Mouse (Mus musculus) heart, embryonic 12.5 days (tissue): Measurements from ENCODE around the gene Coro1a. TPM values are rescaled to one million over a fixed set of nuclear protein-coding genes. Genes with fewer than 3 reads are reported as not detected.

Experiments
- ATAC-seq: fragments of 200-750 bp; cut with Nextera tagmentation; 2 replicates; pipeline ENCODE4 v1.8.0; 2017; ENCODE audit warnings: moderate TSS enrichment, moderate library complexity; ENCODE audit not compliant: insufficient number of reproducible peaks, low FRiP score
- H3K27ac ChIP-seq: fragments of 300-500 bp; sonication (generic); 2 replicates; pipeline ENCODE4 v1.5.1; 2016; ENCODE audit warnings: mild to moderate bottlenecking, moderate library complexity; ENCODE audit not compliant: poor library complexity, severe bottlenecking
- H3K27me3 ChIP-seq: fragments of 300-500 bp; sonication (generic); replicated peaks from 2 replicates; pipeline ENCODE4 v1.6.1; 2016; ENCODE audit warnings: mild to moderate bottlenecking, moderate library complexity
- H3K36me3 ChIP-seq: fragments of 300-500 bp; sonication (generic); 2 replicates; pipeline ENCODE4 v1.6.1; 2016; ENCODE audit warnings: mild to moderate bottlenecking, moderate library complexity
- H3K4me1 ChIP-seq: fragments of 300-500 bp; sonication (generic); replicated peaks from 2 replicates; pipeline ENCODE4 v1.6.1; 2016; ENCODE audit warnings: mild to moderate bottlenecking
- H3K4me2 ChIP-seq: fragments of 300-500 bp; sonication (generic); 2 replicates; pipeline ENCODE4 v1.6.1; 2016; ENCODE audit warnings: mild to moderate bottlenecking, moderate library complexity
- H3K4me3 ChIP-seq: fragments of 300-500 bp; sonication (generic); 2 replicates; pipeline ENCODE4 v1.5.1; 2016; ENCODE audit warnings: mild to moderate bottlenecking
- H3K9ac ChIP-seq: fragments of 300-500 bp; sonication (generic); 2 replicates; pipeline ENCODE4 v1.6.1; 2016; ENCODE audit warnings: mild to moderate bottlenecking, moderate library complexity
- H3K9me3 ChIP-seq: fragments of 300-500 bp; sonication (generic); replicated peaks from 2 replicates; pipeline ENCODE4 v1.6.1; 2016; ENCODE audit warnings: mild to moderate bottlenecking, moderate library complexity
- WGBS: fragments of 180-500 bp; shearing (Covaris S2); methylation state at CpG from one replicate; pipeline ENCODE4 v1.1.7; 2016; 5-methylcytosine and 5-hydroxymethylcytosine counted together
- polyA plus RNA-seq: library from polyadenylated mRNA; unstranded; fragments of >200 nt; fragmentation: Nextera tagmentation; extraction: Ambion mirVana; gene quantifications from 2 replicates; pipeline ENCODE4 v1.2.1, GENCODE M21; 2016

The Coro1a gene
- polyA plus RNA-seq, 1 experiment from 2014 or later, result 9.8 TPM

GRCm38 (mm10) chr7:126681221-126681620, 26.4 kb downstream of the Coro1a start:
- no peak overlapping the region for H3K4me2 ChIP-seq
- WGBS, result 93% methylated on average over 5 of the region's 5 CpGs
- peaks cover 5% of the 10 kb centered on the region for H3K36me3 ChIP-seq
- no peaks in the 10 kb centered on the region for H3K27me3 ChIP-seq
- H3K4me1 ChIP-seq, result peaks cover 9% of the 10 kb centered on the region; the same call in 1 of the 2 replicates
- H3K4me3 ChIP-seq, result no peak overlapping the region
- H3K27ac ChIP-seq, result no peak overlapping the region
- H3K9me3 ChIP-seq, result no peaks in the 10 kb centered on the region
- no peak overlapping the region for H3K9ac ChIP-seq
- ATAC-seq, result no peak

GRCm38 (mm10) chr7:126679683-126680082, 27.9 kb downstream of the Coro1a start:
- WGBS, result 89% methylated on average over 5 of the region's 5 CpGs
- no peaks in the 10 kb centered on the region for H3K9me3 ChIP-seq
- H3K27ac ChIP-seq, result no peak overlapping the region
- no peak overlapping the region for H3K4me3 ChIP-seq
- H3K36me3 ChIP-seq, result peaks cover 7% of the 10 kb centered on the region
- no peak overlapping the region for H3K4me2 ChIP-seq
- H3K27me3 ChIP-seq, result no peaks in the 10 kb centered on the region
- ATAC-seq, result no peak
- peaks cover 15% of the 10 kb centered on the region; the same call in 1 of the 2 replicates for H3K4me1 ChIP-seq
- H3K9ac ChIP-seq, result no peak overlapping the region

GRCm38 (mm10) chr7:126678545-126679341, 28.8 kb downstream of the Coro1a start:
- no peaks in the 10 kb centered on the region for H3K27me3 ChIP-seq
- no peak overlapping the region for H3K4me2 ChIP-seq
- no peak overlapping the region for H3K4me3 ChIP-seq
- H3K4me1 ChIP-seq, result peaks cover 15% of the 10 kb centered on the region; the same call in 1 of the 2 replicates
- no peak overlapping the region for H3K9ac ChIP-seq
- peaks cover 7% of the 10 kb centered on the region for H3K36me3 ChIP-seq
- no peak for ATAC-seq
- no peak overlapping the region for H3K27ac ChIP-seq
- WGBS, result 84% methylated on average over 8 of the region's 8 CpGs
- H3K9me3 ChIP-seq, result no peaks in the 10 kb centered on the region

GRCm38 (mm10) chr7:126676631-126677220, 30.9 kb downstream of the Coro1a start:
- Histone ChIP-seq H3K4me3 (no peak overlapping the region), H3K27ac (0 out of 2 replicates have a peak overlapping the region, but pooled peaks have one; percentile 30), H3K4me1 (peaks cover 15% of the 10 kb centered on the region; the same call in 1 of the 2 replicates), H3K36me3 (peaks cover 18% of the 10 kb centered on the region), H3K27me3 (no peaks in the 10 kb centered on the region), H3K9me3 (no peaks in the 10 kb centered on the region), H3K4me2 (no peak overlapping the region), H3K9ac (no peak overlapping the region)
- 77% methylated on average over 4 of the region's 4 CpGs for WGBS
- no peak for ATAC-seq

- Histone ChIP-seq H3K27ac (0 out of 2 replicates have a peak within 1 kb of the TSS, but pooled peaks have one; percentile 30), H3K4me3 (no peak within 1 kb of the TSS)
- no peak; the same call in 1 of the 2 replicates for ATAC-seq
These were observed 31.4 kb downstream of the Coro1a start, which contains the start of gene Sult1a1 for GRCm38 (mm10) chr7:126676207-126676606. Gene Sult1a1, minus strand, starts transcription at chr7:126676432.

GRCm38 (mm10) chr7:126675104-126675503, 32.5 kb downstream of the Coro1a start:
- peaks cover 24% of the 10 kb centered on the region for H3K36me3 ChIP-seq
- no peak overlapping the region for H3K4me3 ChIP-seq
- H3K4me1 ChIP-seq, result peaks cover 15% of the 10 kb centered on the region; the same call in 1 of the 2 replicates
- no peak overlapping the region for H3K9ac ChIP-seq
- no peak overlapping the region for H3K27ac ChIP-seq
- 91% methylated on average over 8 of the region's 8 CpGs for WGBS
- H3K9me3 ChIP-seq, result no peaks in the 10 kb centered on the region
- ATAC-seq, result no peak
- H3K4me2 ChIP-seq, result no peak overlapping the region
- H3K27me3 ChIP-seq, result no peaks in the 10 kb centered on the region

More at GRCm38 (mm10) chr7:126676207-126676606, 31.4 kb downstream of the Coro1a start, which contains the start of gene Sult1a1:
- Histone ChIP-seq H3K4me1 (peaks cover 15% of the 10 kb centered on the region; the same call in 1 of the 2 replicates), H3K9ac (no peak within 1 kb of the TSS), H3K36me3 (peaks cover 23% of the 10 kb centered on the region), H3K9me3 (no peaks in the 10 kb centered on the region), H3K27me3 (no peaks in the 10 kb centered on the region), H3K4me2 (no peak within 1 kb of the TSS)
- WGBS, result 52% methylated on average over 1 of the region's 1 CpGs

GRCm38 (mm10) chr7:126672111-126672510, 35.5 kb downstream of the Coro1a start:
- Histone ChIP-seq H3K9ac (no peak overlapping the region), H3K27ac (no peak overlapping the region), H3K9me3 (no peaks in the 10 kb centered on the region), H3K27me3 (no peaks in the 10 kb centered on the region), H3K36me3 (peaks cover 22% of the 10 kb centered on the region), H3K4me1 (peaks cover 15% of the 10 kb centered on the region; the same call in 1 of the 2 replicates), H3K4me3 (no peak overlapping the region), H3K4me2 (no peak overlapping the region)
- no peak for ATAC-seq
- WGBS, result 91% methylated on average over 9 of the region's 9 CpGs

- H3K9me3 ChIP-seq, result no peaks in the 10 kb centered on the region
- no peak overlapping the region for H3K4me2 ChIP-seq
- H3K36me3 ChIP-seq, result peaks cover 36% of the 10 kb centered on the region
- no peak for ATAC-seq
- H3K4me1 ChIP-seq, result 0 out of 2 replicates have a peak, but pooled peaks cover 1% of the 10 kb centered on the region
- H3K27me3 ChIP-seq, result no peaks in the 10 kb centered on the region
- H3K9ac ChIP-seq, result no peak overlapping the region
- 62% methylated on average over 3 of the region's 3 CpGs for WGBS
- no peak overlapping the region for H3K4me3 ChIP-seq
- no peak overlapping the region for H3K27ac ChIP-seq
These were observed 37.4 kb downstream of the Coro1a start for GRCm38 (mm10) chr7:126670152-126670551.

GRCm38 (mm10) chr7:126668452-126668851, 39.1 kb downstream of the Coro1a start:
- no peak for ATAC-seq
- H3K36me3 ChIP-seq, result peaks cover 39% of the 10 kb centered on the region
- no peak overlapping the region for H3K9ac ChIP-seq

GRCm38 (mm10) chr7:126667495-126668090, 40.0 kb downstream of the Coro1a start:
- H3K4me2 ChIP-seq, result no peak overlapping the region
- H3K4me1 ChIP-seq, result no peaks in the 10 kb centered on the region
- H3K9ac ChIP-seq, result no peak overlapping the region
- peak overlapping the region; percentile 76; the same call in 1 of the 2 replicates for H3K27ac ChIP-seq
- no peaks in the 10 kb centered on the region for H3K27me3 ChIP-seq
- H3K9me3 ChIP-seq, result no peaks in the 10 kb centered on the region
- WGBS, result 85% methylated on average over 9 of the region's 9 CpGs
- no peak overlapping the region for H3K4me3 ChIP-seq
- peaks cover 37% of the 10 kb centered on the region for H3K36me3 ChIP-seq
- no peak for ATAC-seq

More at GRCm38 (mm10) chr7:126668452-126668851, 39.1 kb downstream of the Coro1a start:
- Histone ChIP-seq H3K27me3 (no peaks in the 10 kb centered on the region), H3K27ac (peak overlapping the region; percentile 76), H3K4me3 (no peak overlapping the region), H3K4me1 (no peaks in the 10 kb centered on the region), H3K9me3 (no peaks in the 10 kb centered on the region), H3K4me2 (no peak overlapping the region)
- 63% methylated on average over 5 of the region's 5 CpGs for WGBS

GRCm38 (mm10) chr7:126665269-126665668, 42.3 kb downstream of the Coro1a start:
- WGBS, result 95% methylated on average over 3 of the region's 3 CpGs
- no peak overlapping the region for H3K27ac ChIP-seq
- no peak for ATAC-seq
- no peaks in the 10 kb centered on the region for H3K4me1 ChIP-seq
- no peaks in the 10 kb centered on the region for H3K27me3 ChIP-seq
- H3K4me3 ChIP-seq, result no peak overlapping the region
- peaks cover 24% of the 10 kb centered on the region for H3K36me3 ChIP-seq
- no peaks in the 10 kb centered on the region for H3K9me3 ChIP-seq
- H3K4me2 ChIP-seq, result no peak overlapping the region
- no peak overlapping the region for H3K9ac ChIP-seq
